Mouse (Mus musculus) midbrain, postnatal 0 days (tissue): ENCODE results near the gene Spdya. TPM values are rescaled to one million over a fixed set of nuclear protein-coding genes. Genes with fewer than 3 reads are reported as not detected.

ENCODE experiments used
- ATAC-seq: fragments of 200-750 bp; cut with Nextera tagmentation; 2 replicates; pipeline ENCODE4 v1.8.0; 2017; ENCODE audit warnings: moderate number of reproducible peaks, mild to moderate bottlenecking, moderate TSS enrichment, moderate library complexity; ENCODE audit not compliant: low FRiP score
- DNase-seq: peaks from one replicate; pipeline ENCODE4 v3.0.0-alpha.2; 2015; ENCODE audit warnings: low spot score
- H3K27ac ChIP-seq: fragments of 300-500 bp; sonication (generic); 2 replicates; pipeline ENCODE4 v1.5.1; 2014; ENCODE audit warnings: low read depth, mild to moderate bottlenecking, low read length, mixed read lengths
- H3K27me3 ChIP-seq: fragments of 300-500 bp; sonication (generic); 2 replicates; pipeline ENCODE4 v1.6.1; 2014; ENCODE audit warnings: low read length, control low read depth, mixed read lengths; ENCODE audit not compliant: insufficient read depth
- H3K36me3 ChIP-seq: fragments of 300-500 bp; sonication (generic); 2 replicates; pipeline ENCODE4 v1.6.1; 2014; ENCODE audit warnings: low read length, control low read depth, mixed read lengths; ENCODE audit not compliant: insufficient read depth
- H3K4me1 ChIP-seq: fragments of 300-500 bp; sonication (generic); 2 replicates; pipeline ENCODE4 v1.6.1; 2014; ENCODE audit warnings: mild to moderate bottlenecking, control low read depth, antibody characterized with exemption, low read length, mixed read lengths; ENCODE audit not compliant: insufficient read depth
- H3K4me2 ChIP-seq: fragments of 300-500 bp; sonication (generic); 2 replicates; pipeline ENCODE4 v1.6.1; 2014; ENCODE audit warnings: low read depth, mild to moderate bottlenecking, low read length, mixed read lengths; ENCODE audit not compliant: poor library complexity, severe bottlenecking
- H3K4me3 ChIP-seq: fragments of 300-500 bp; sonication (generic); 2 replicates; pipeline ENCODE4 v1.5.1; 2014; ENCODE audit warnings: low read depth, mild to moderate bottlenecking, low read length, moderate library complexity
- H3K9ac ChIP-seq: fragments of 300-500 bp; sonication (generic); replicated peaks from 2 replicates; pipeline ENCODE4 v1.6.1; 2014; ENCODE audit warnings: mild to moderate bottlenecking, low read length, moderate library complexity, mixed read lengths; ENCODE audit not compliant: poor library complexity, severe bottlenecking
- H3K9me3 ChIP-seq: fragments of 300-500 bp; sonication (generic); 2 replicates; pipeline ENCODE4 v1.6.1; 2016; ENCODE audit warnings: low read length, control low read depth
- CTCF ChIP-seq: IDR thresholded peaks from 2 replicates; pipeline ENCODE4 v1.5.1; 2016; ENCODE audit warnings: antibody characterized with exemption, mild to moderate bottlenecking
- WGBS: fragments of 180-500 bp; shearing (Covaris S2); extraction: QIAGEN DNeasy Blood & Tissue Kit; methylation state at CpG from one replicate; pipeline ENCODE4 v1.1.7; 2014; 5-methylcytosine and 5-hydroxymethylcytosine counted together
- polyA plus RNA-seq: library from polyadenylated mRNA; unstranded; fragments of >200 nt; fragmentation: Nextera tagmentation; extraction: Ambion mirVana; gene quantifications from 2 replicates; pipeline ENCODE4 v1.2.1, GENCODE M21; 2015
- total RNA-seq: library from RNA; depleted of rRNA; stranded (reverse); fragments of >200 nt; gene quantifications from 2 replicates; pipeline ENCODE4 v1.2.3, GENCODE M21; 2014; rRNA removed

Spdya gene
- total RNA-seq (0.71 and 0.85 TPM in 2 replicates), polyA plus RNA-seq (2.5 and 2.7 TPM in 2 replicates)

GRCm38 (mm10) chr17:71551757-71552451 lies at the start of gene Spdya:
TSS of gene Spdya (plus strand) at chr17:71552061.
- 0% methylated on average over 63 of the region's 78 CpGs for WGBS
- Histone ChIP-seq H3K4me1 (no peaks in the 10 kb centered on the region), H3K9me3 (no peaks in the 10 kb centered on the region), H3K9ac (peak within 1 kb of the TSS; percentile 45), H3K27ac (no peak within 1 kb of the TSS), H3K27me3 (no peaks in the 10 kb centered on the region), H3K36me3 (no peaks in the 10 kb centered on the region), H3K4me2 (peak within 1 kb of the TSS; percentile 93), H3K4me3 (peak within 1 kb of the TSS; percentile 56)
- no peak for TF ChIP-seq CTCF
- DNase-seq (peak; percentile 88), ATAC-seq (peak; percentile 94)

DNA sequence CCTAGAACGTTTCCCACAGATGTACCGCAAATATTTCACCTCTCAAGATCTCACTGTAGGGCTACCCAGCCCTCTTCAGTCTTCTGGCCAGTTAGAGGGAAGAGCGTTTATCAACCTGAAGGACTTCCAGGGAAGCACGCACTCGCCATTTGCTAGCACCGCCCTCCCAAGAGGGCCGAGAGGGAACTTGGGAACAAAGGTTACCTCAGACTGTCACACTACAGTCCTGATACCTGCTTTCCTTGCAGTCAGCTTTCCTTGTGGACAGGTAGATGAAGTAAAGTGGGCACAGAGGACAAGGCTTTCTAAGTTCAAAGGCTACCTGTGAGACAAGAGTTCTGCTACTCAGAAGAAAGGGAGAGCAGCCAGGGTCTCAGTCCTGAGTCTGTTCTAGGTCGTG lies 45.0 kb upstream of the Spdya start:
- no peaks in the 10 kb centered on the region for H3K9me3 ChIP-seq
- no peak overlapping the region for H3K4me3 ChIP-seq
- no peaks in the 10 kb centered on the region for H3K27me3 ChIP-seq
- ATAC-seq (no peak), DNase-seq (no peak)
- no peak overlapping the region for H3K9ac ChIP-seq
- H3K27ac ChIP-seq = no peak overlapping the region
- H3K4me1 ChIP-seq = no peaks in the 10 kb centered on the region
- no peak for TF ChIP-seq CTCF
- no peaks in the 10 kb centered on the region for H3K36me3 ChIP-seq
- H3K4me2 ChIP-seq = no peak overlapping the region
- WGBS = 93% methylated on average over 8 of the region's 8 CpGs

DNA sequence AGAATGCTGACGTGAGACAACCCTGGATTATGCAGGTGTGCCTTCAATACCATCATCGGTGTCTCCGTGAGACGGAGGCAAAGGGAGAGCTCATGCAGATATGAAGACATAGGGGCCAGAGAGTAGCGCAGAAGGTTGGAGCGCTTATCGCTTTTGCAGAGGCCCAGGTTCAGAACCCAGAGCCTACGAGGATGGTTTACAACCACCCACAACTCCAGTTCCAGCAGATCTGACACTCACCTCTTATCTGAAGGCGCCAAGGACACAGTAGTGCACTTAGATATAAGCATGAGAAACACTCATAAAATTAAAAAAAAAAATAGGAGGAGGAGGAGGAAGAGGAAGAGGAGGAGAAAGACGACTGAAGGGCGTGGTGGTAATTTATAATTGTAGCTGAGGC lies 41.6 kb upstream of the Spdya start:
- H3K27ac ChIP-seq = no peak overlapping the region
- H3K9ac ChIP-seq = no peak overlapping the region
- no peaks in the 10 kb centered on the region for H3K9me3 ChIP-seq
- no peak for ATAC-seq
- H3K36me3 ChIP-seq = no peaks in the 10 kb centered on the region
- H3K4me1 ChIP-seq = no peaks in the 10 kb centered on the region
- 97% methylated on average over 11 of the region's 11 CpGs for WGBS
- no peak overlapping the region for H3K4me3 ChIP-seq
- no peak for TF ChIP-seq CTCF
- no peak overlapping the region for H3K4me2 ChIP-seq
- no peaks in the 10 kb centered on the region for H3K27me3 ChIP-seq
- no peak for DNase-seq

DNA sequence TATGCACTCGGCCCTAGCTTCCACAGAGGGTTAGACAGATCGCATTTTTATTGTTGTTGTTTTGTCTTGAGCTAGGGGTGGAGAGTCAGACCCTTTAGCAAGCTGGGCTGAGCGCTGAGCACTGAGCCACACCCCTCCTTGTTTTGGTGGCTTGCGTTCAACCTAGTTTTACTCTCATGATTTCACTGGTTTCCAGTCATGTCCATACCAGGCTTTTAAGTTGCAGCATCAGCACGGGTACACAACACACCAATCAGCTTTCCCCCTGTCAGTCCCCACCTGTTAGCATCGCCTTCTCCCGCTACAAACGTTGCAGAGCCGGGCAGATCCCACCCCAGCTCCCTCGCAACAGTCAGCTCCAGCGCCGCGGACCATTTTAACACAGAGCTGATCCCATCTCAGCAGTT lies 25.6 kb upstream of the Spdya start:
- H3K27ac ChIP-seq = peak overlapping the region; percentile 91; the same call in 1 of the 2 replicates
- under 1% methylated on average over 13 of the region's 13 CpGs for WGBS

GRCm38 (mm10) chr17:71526711-71527564 lies 24.9 kb upstream of the Spdya start, which contains the start of gene Ndc80:
TSS of gene Ndc80 (minus strand) at chr17:71526857.
- Histone ChIP-seq H3K4me2 (peak within 1 kb of the TSS; percentile 68), H3K27me3 (no peaks in the 10 kb centered on the region), H3K9ac (peak within 1 kb of the TSS; percentile 68), H3K4me3 (peak within 1 kb of the TSS; percentile 49), H3K4me1 (0 out of 2 replicates have a peak, but pooled peaks cover 4% of the 10 kb centered on the region), H3K9me3 (no peaks in the 10 kb centered on the region), H3K36me3 (no peaks in the 10 kb centered on the region), H3K27ac (peak within 1 kb of the TSS; percentile 91)
- WGBS = under 1% methylated on average over 66 of the region's 66 CpGs
- DNase-seq (peak; percentile 97), ATAC-seq (peak; percentile 99)
- peak; percentile 57 for TF ChIP-seq CTCF

More for the DNA sequence above, 25.6 kb upstream of the Spdya start:
- H3K9ac ChIP-seq = peak overlapping the region; percentile 68
- ATAC-seq (no peak; the same call in 1 of the 2 replicates), DNase-seq (no peak)
- H3K36me3 ChIP-seq = no peaks in the 10 kb centered on the region
- H3K4me1 ChIP-seq = 0 out of 2 replicates have a peak, but pooled peaks cover 4% of the 10 kb centered on the region
- peak overlapping the region; percentile 49 for H3K4me3 ChIP-seq
- peak overlapping the region; percentile 68 for H3K4me2 ChIP-seq
- no peaks in the 10 kb centered on the region for H3K9me3 ChIP-seq
- H3K27me3 ChIP-seq = no peaks in the 10 kb centered on the region
- TF ChIP-seq CTCF = no peak
